8 mouse cellular contexts compared by ENCODE assay signal in the genomic region with DNA sequence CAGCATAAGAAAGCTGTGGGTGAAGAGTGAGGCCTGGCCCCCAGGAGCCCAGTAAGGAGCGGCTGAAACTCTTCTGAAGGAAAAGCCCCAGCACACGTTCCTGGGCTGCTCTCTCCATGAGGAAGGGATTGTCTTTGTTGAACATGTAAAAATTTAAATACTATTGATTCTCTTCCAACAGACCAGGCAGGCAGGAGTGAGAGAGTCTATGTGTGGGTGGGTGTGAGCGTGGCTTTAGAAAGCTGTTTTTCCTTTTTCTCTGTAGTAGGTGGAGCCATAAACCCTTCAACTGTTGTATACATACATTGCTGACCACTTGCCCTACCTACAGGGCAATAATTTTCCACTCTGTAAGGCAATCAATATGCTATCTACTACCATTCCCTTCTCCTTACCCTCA.
DNase-seq lines count a peak whose midpoint lies in the region; ATAC-seq lines count a peak whose summit lies in the region.

No protein-coding gene starts in this region.

- no peak for ATAC-seq in kidney, embryonic 16.5 days (ENCODE audit: low FRiP score, low TSS enrichment)
- no peak for ATAC-seq in hindbrain, embryonic 15.5 days (ENCODE audit: low FRiP score, low read depth)
- ATAC-seq in neural tube, embryonic 13.5 days (ENCODE audit: low read depth) = no peak

- no peaks in the 10 kb centered on the region for H3K27me3 ChIP-seq in kidney, embryonic 16.5 days (ENCODE audit: insufficient read depth, low read length)
- no peaks in the 10 kb centered on the region for H3K27me3 ChIP-seq in hindbrain, embryonic 15.5 days
- H3K27me3 ChIP-seq in neural tube, embryonic 13.5 days = no peaks in the 10 kb centered on the region

- no peaks in the 10 kb centered on the region for H3K36me3 ChIP-seq in kidney, embryonic 16.5 days (ENCODE audit: insufficient read depth, low read length)
- H3K36me3 ChIP-seq in hindbrain, embryonic 15.5 days = no peaks in the 10 kb centered on the region
- no peaks in the 10 kb centered on the region for H3K36me3 ChIP-seq in neural tube, embryonic 13.5 days

- peak overlapping the region; percentile 99; the same call in 1 of the 2 replicates for H3K27ac ChIP-seq in kidney, embryonic 16.5 days (ENCODE audit: low read length)
- peak overlapping the region; percentile 97 for H3K27ac ChIP-seq in hindbrain, embryonic 15.5 days (replicated peaks)
- H3K27ac ChIP-seq in neural tube, embryonic 13.5 days (replicated peaks) = peak overlapping the region; percentile 99

- H3K9me3 ChIP-seq in kidney, embryonic 16.5 days (ENCODE audit: low read length) = no peaks in the 10 kb centered on the region
- no peaks in the 10 kb centered on the region for H3K9me3 ChIP-seq in hindbrain, embryonic 15.5 days
- H3K9me3 ChIP-seq in neural tube, embryonic 13.5 days = no peaks in the 10 kb centered on the region

- no peak overlapping the region for H3K9ac ChIP-seq in kidney, embryonic 16.5 days (replicated peaks; ENCODE audit: low read length)
- H3K9ac ChIP-seq in hindbrain, embryonic 15.5 days = no peak overlapping the region
- no peak overlapping the region for H3K9ac ChIP-seq in neural tube, embryonic 13.5 days

- DNase-seq in kidney, adult 18-20 months = no peak
- peak; percentile 11 for DNase-seq in embryo, embryonic 11 days
- DNase-seq in thymus, adult 18-20 months = no peak
- DNase-seq in urinary bladder, adult 2 months (ENCODE audit: low spot score) = no peak
- DNase-seq in layer of hippocampus, postnatal 10 days (ENCODE audit: low spot score in 2 of 2) = no peak

- no peak overlapping the region for H3K4me2 ChIP-seq in kidney, embryonic 16.5 days (replicated peaks; ENCODE audit: low read depth, low read length)
- peak overlapping the region; percentile 81; the same call in 1 of the 2 replicates for H3K4me2 ChIP-seq in hindbrain, embryonic 15.5 days
- peak overlapping the region; percentile 69 for H3K4me2 ChIP-seq in neural tube, embryonic 13.5 days

- H3K4me3 ChIP-seq in kidney, embryonic 16.5 days (ENCODE audit: low read length) = no peak overlapping the region
- H3K4me3 ChIP-seq in hindbrain, embryonic 15.5 days = no peak overlapping the region
- no peak overlapping the region for H3K4me3 ChIP-seq in neural tube, embryonic 13.5 days

- WGBS in kidney, embryonic 16.5 days = 45% methylated on average over 3 of the region's 3 CpGs
- 21% methylated on average over 3 of the region's 3 CpGs for WGBS in hindbrain, embryonic 15.5 days
- WGBS in neural tube, embryonic 13.5 days = 31% methylated on average over 3 of the region's 3 CpGs

- H3K4me1 ChIP-seq in kidney, embryonic 16.5 days (ENCODE audit: insufficient read depth, low read length) = peaks cover 7% of the 10 kb centered on the region
- peaks cover 18% of the 10 kb centered on the region for H3K4me1 ChIP-seq in hindbrain, embryonic 15.5 days (replicated peaks)
- peaks cover 19% of the 10 kb centered on the region for H3K4me1 ChIP-seq in neural tube, embryonic 13.5 days (replicated peaks)
